Mouse (Mus musculus): Measurements from ENCODE around the gene Ppp1r9a. TPM values are rescaled to one million over a fixed set of nuclear protein-coding genes. Genes with fewer than 3 reads are reported as not detected.

Gene Ppp1r9a
- total and polyA plus RNA-seq, 3 experiments: 0.03 TPM; not detected in 2

DNA sequence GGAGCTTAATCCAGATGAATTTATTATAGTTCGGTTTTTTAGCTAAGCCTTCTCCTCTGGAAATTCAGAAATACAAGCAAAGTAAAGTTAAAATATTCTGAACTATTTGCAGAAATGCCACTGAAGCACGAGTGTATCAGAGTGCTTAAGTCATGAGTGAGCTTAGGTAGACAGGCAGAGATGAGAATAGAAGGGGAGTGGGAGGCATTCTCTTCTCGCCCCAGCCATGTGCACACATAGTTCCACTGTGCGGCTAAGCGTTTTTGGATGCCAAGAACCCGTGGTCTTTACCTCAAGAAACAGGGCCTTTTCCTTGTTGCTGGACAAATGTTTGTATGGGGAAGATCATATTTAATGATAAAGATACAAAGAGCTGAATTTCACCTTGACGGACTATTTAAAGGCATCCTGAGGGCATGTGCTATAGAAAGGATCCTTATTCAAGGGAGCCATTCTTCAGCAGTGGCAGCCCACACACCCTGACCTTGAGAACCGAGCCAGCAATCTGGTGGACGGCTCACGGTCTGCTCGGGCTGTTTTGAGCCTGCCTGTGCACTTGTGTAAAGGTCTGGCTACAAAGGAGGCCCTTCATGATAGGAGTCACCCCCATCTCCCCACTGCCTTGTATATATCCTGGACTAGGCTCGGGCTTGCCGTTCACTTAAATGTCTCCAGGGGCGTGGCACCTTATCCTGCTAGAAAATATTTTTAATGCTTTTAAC, 23.4 kb downstream of the Ppp1r9a start:
- no peak for TF ChIP-seq POLR2AphosphoS5 (IDR thresholded peaks at IDR 0.05; ENCODE audit: borderline replicate concordance, low read depth, low read length)
- TF ChIP-seq HCFC1 (IDR thresholded peaks at IDR 0.05; ENCODE audit: low read depth, low read length): no peak
- no peak for TF ChIP-seq MAFK (IDR thresholded peaks at IDR 0.05; ENCODE audit: borderline replicate concordance, low read depth, low read length)
- TF ChIP-seq NRF1 (IDR thresholded peaks at IDR 0.05; ENCODE audit: insufficient read depth, low read depth, low read length, poor library complexity, severe bottlenecking): no peak
- no peak for TF ChIP-seq TAL1 (IDR thresholded peaks at IDR 0.05; ENCODE audit: low read length)
- TF ChIP-seq KAT2A (conservative IDR thresholded peaks at IDR 0.05; ENCODE audit: low read depth, low read length): no peak
- no peaks in the 10 kb centered on the region for H3K4me1 ChIP-seq (ENCODE audit: control insufficient read depth in 1 of 2, insufficient read depth in 2 of 2, low read length in 2 of 2)
- no peak overlapping the region for H3K27ac ChIP-seq (ENCODE audit: control insufficient read depth, low read depth, low read length)
- no peak overlapping the region for H3K9ac ChIP-seq (ENCODE audit: control insufficient read depth, low read depth, low read length, poor library complexity, severe bottlenecking)
- no peaks in the 10 kb centered on the region; a peak in 1 of 4 replicates for H3K27me3 ChIP-seq (ENCODE audit: control insufficient read depth in 1 of 2, insufficient read depth in 2 of 2, low read length in 2 of 2)
- H3K79me2 ChIP-seq (ENCODE audit: control insufficient read depth, insufficient read depth, low read length, poor library complexity): no peaks in the 10 kb centered on the region
- no peak for DNase-seq (ENCODE audit: low read depth, low spot score)
- H3K4me3 ChIP-seq (ENCODE audit: control insufficient read depth in 1 of 2, insufficient read depth in 1 of 2, low read depth in 2 of 2, low read length in 2 of 2): no peak overlapping the region
- H3K9me3 ChIP-seq (replicated peaks; ENCODE audit: insufficient read depth, low read length): no peaks in the 10 kb centered on the region
- H3K36me3 ChIP-seq (ENCODE audit: control insufficient read depth in 1 of 2, insufficient read depth in 2 of 2, low read length in 2 of 2): no peaks in the 10 kb centered on the region

- Histone ChIP-seq H3K36me3 (ENCODE audit: control insufficient read depth in 1 of 2, insufficient read depth in 2 of 2, low read length in 2 of 2) (no peaks in the 10 kb centered on the region), H3K79me2 (ENCODE audit: control insufficient read depth, insufficient read depth, low read length, poor library complexity) (no peaks in the 10 kb centered on the region), H3K4me1 (ENCODE audit: control insufficient read depth in 1 of 2, insufficient read depth in 2 of 2, low read length in 2 of 2) (no peaks in the 10 kb centered on the region), H3K27ac (ENCODE audit: control insufficient read depth, low read depth, low read length) (no peak overlapping the region), H3K9ac (ENCODE audit: control insufficient read depth, low read depth, low read length, poor library complexity, severe bottlenecking) (no peak overlapping the region), H3K4me3 (ENCODE audit: control insufficient read depth in 1 of 2, insufficient read depth in 1 of 2, low read depth in 2 of 2, low read length in 2 of 2) (no peak overlapping the region), H3K9me3 (replicated peaks; ENCODE audit: insufficient read depth, low read length) (no peaks in the 10 kb centered on the region), H3K27me3 (ENCODE audit: control insufficient read depth in 1 of 2, insufficient read depth in 2 of 2, low read length in 2 of 2) (peaks cover 0 to 2% of the 10 kb centered on the region in 2 experiments; a peak in 2 of 4 replicates)
- no peak for DNase-seq (ENCODE audit: low read depth, low spot score)
- no peak for TF ChIP-seq ZNF384 (IDR thresholded peaks at IDR 0.05; ENCODE audit: low read depth, low read length)
- TF ChIP-seq POLR2AphosphoS5 (IDR thresholded peaks at IDR 0.05; ENCODE audit: borderline replicate concordance, low read depth, low read length): no peak
- TF ChIP-seq ZKSCAN1 (IDR thresholded peaks at IDR 0.05; ENCODE audit: low read depth, low read length): no peak
- no peak for TF ChIP-seq BHLHE40 (IDR thresholded peaks at IDR 0.05; ENCODE audit: borderline replicate concordance, low read depth, low read length)
- no peak for TF ChIP-seq MAFK (IDR thresholded peaks at IDR 0.05; ENCODE audit: borderline replicate concordance, low read depth, low read length)
- no peak for TF ChIP-seq USF2 (IDR thresholded peaks at IDR 0.05; ENCODE audit: borderline replicate concordance in 1 of 2, insufficient read depth in 1 of 2, low read depth in 1 of 2, low read length in 2 of 2)
- no peak for TF ChIP-seq RAD21 (IDR thresholded peaks at IDR 0.05; ENCODE audit: low read depth, low read length)
- TF ChIP-seq ELF1 (IDR thresholded peaks at IDR 0.05; ENCODE audit: low read depth, low read length): no peak
These were observed 27.6 kb downstream of the Ppp1r9a start for GRCm38 (mm10) chr6:4930321-4930720.
